Mouse (Mus musculus) liver, embryonic 16.5 days (tissue): Measurements from ENCODE around the gene Adamtsl2. TPM values are rescaled to one million over a fixed set of nuclear protein-coding genes. Genes with fewer than 3 reads are reported as not detected.

ENCODE experiments used
- ATAC-seq: fragments of 200-750 bp; cut with Nextera tagmentation; 2 replicates; pipeline ENCODE4 v1.8.0; 2017; ENCODE audit warnings: low read depth, mild to moderate bottlenecking, moderate number of reproducible peaks, moderate library complexity
- H3K27ac ChIP-seq: fragments of 300-500 bp; sonication (generic); 2 replicates; pipeline ENCODE4 v1.5.1; 2014; ENCODE audit warnings: mild to moderate bottlenecking, low read length
- H3K27me3 ChIP-seq: fragments of 300-500 bp; sonication (generic); 2 replicates; pipeline ENCODE4 v1.6.1; 2014; ENCODE audit warnings: low read depth, low read length, mixed read lengths; ENCODE audit not compliant: control insufficient read depth, insufficient read depth
- H3K36me3 ChIP-seq: fragments of 300-500 bp; sonication (generic); 2 replicates; pipeline ENCODE4 v1.6.1; 2014; ENCODE audit warnings: mild to moderate bottlenecking; ENCODE audit not compliant: control insufficient read depth, insufficient read depth
- H3K4me1 ChIP-seq: fragments of 300-500 bp; sonication (generic); 2 replicates; pipeline ENCODE4 v1.6.1; 2014; ENCODE audit warnings: low read depth, low read length, mixed read lengths; ENCODE audit not compliant: control insufficient read depth
- H3K4me2 ChIP-seq: fragments of 300-500 bp; sonication (generic); 2 replicates; pipeline ENCODE4 v1.6.1; 2014; ENCODE audit warnings: low read depth, low read length, mixed read lengths
- H3K4me3 ChIP-seq: fragments of 300-500 bp; sonication (generic); 2 replicates; pipeline ENCODE4 v1.5.1; 2014; ENCODE audit warnings: low read depth, mild to moderate bottlenecking, low read length
- H3K9ac ChIP-seq: fragments of 300-500 bp; sonication (generic); 2 replicates; pipeline ENCODE4 v1.6.1; 2014; ENCODE audit warnings: low read depth, low read length
- H3K9me3 ChIP-seq: fragments of 300-500 bp; sonication (generic); replicated peaks from 2 replicates; pipeline ENCODE4 v1.6.1; 2016; ENCODE audit warnings: low read length; ENCODE audit not compliant: control insufficient read depth
- WGBS: fragments of 180-500 bp; shearing (Covaris S2); extraction: QIAGEN DNeasy Blood & Tissue Kit; methylation state at CpG from one replicate; pipeline ENCODE4 v1.1.7; 2014; ENCODE audit not compliant: insufficient replicate concordance; 5-methylcytosine and 5-hydroxymethylcytosine counted together
- polyA plus RNA-seq: library from polyadenylated mRNA; unstranded; fragments of >200 nt; fragmentation: Nextera tagmentation; extraction: Ambion mirVana; gene quantifications from 2 replicates; pipeline ENCODE4 v1.2.1, GENCODE M21; 2015

Gene Adamtsl2
- polyA plus RNA-seq, 1 experiment from 2014 or later = 0.76 TPM

DNA sequence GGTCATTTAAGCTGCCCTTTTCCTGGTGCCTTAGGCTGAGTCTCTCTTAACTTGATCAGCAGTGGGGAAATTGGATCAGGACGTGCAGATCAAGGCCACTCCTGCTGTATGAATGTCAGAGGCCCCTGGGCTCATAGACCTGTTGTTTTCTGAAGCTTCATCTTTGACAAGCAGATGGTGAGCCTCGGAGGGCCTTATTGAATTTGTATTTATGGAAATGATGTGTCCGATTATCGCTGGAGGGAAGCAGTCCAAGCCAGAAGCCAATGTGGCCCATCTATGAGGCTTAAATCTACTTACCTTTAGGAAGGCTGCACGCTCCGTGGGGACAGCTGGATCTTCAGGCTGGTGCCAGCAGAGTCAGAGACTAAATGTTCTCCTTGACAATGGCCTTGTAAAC lies 77.4 kb downstream of the Adamtsl2 start:
- Histone ChIP-seq H3K9ac (no peak overlapping the region), H3K9me3 (no peaks in the 10 kb centered on the region), H3K27ac (no peak overlapping the region), H3K4me1 (no peaks in the 10 kb centered on the region), H3K4me2 (no peak overlapping the region), H3K36me3 (no peaks in the 10 kb centered on the region), H3K4me3 (no peak overlapping the region), H3K27me3 (no peaks in the 10 kb centered on the region)
- ATAC-seq = no peak
- 58% methylated on average over 6 of the region's 6 CpGs for WGBS

Other genes with a start within 250 kb of the Adamtsl2 start
- not detected in 2 replicates for gene Abo, start 214.4 kb upstream of the Adamtsl2 start, polyA plus RNA-seq
- 8.7 and 9.4 TPM in 2 replicates for gene Surf6, start 176.5 kb upstream of the Adamtsl2 start, polyA plus RNA-seq
- 19.5 and 20.8 TPM in 2 replicates for gene Med22, start 168.7 kb upstream of the Adamtsl2 start, polyA plus RNA-seq
- 297 and 333 TPM in 2 replicates for gene Rpl7a, start 168.6 kb upstream of the Adamtsl2 start, polyA plus RNA-seq
- 17.4 and 17.9 TPM in 2 replicates for gene Surf2, start 163.0 kb upstream of the Adamtsl2 start, polyA plus RNA-seq
- gene Surf1, start 162.8 kb upstream of the Adamtsl2 start, polyA plus RNA-seq = 31.5 and 32.4 TPM in 2 replicates
- gene Surf4, start 145.5 kb upstream of the Adamtsl2 start, polyA plus RNA-seq = 119 and 121 TPM in 2 replicates
- 0.04 TPM in 2 replicates for gene Stkld1, start 145.3 kb upstream of the Adamtsl2 start, polyA plus RNA-seq
- gene Rexo4, start 115.0 kb upstream of the Adamtsl2 start, polyA plus RNA-seq = 16.7 and 17.5 TPM in 2 replicates
- 1.8 and 2.0 TPM in 2 replicates for gene Adamts13, start 106.0 kb upstream of the Adamtsl2 start, polyA plus RNA-seq
- gene Cacfd1, start 69.5 kb upstream of the Adamtsl2 start, polyA plus RNA-seq = 13.7 and 14.3 TPM in 2 replicates
- gene Slc2a6, start 51.4 kb upstream of the Adamtsl2 start, polyA plus RNA-seq = 0.32 and 0.40 TPM in 2 replicates
- 0.90 and 2.8 TPM in 2 replicates for gene Mymk, start 7.2 kb upstream of the Adamtsl2 start, polyA plus RNA-seq
- not detected in 2 replicates for gene Fam163b, start 63.1 kb downstream of the Adamtsl2 start, polyA plus RNA-seq
- 0.07 and 0.15 TPM in 2 replicates for gene Dbh, start 85.9 kb downstream of the Adamtsl2 start, polyA plus RNA-seq
- gene Sardh, start 169.0 kb downstream of the Adamtsl2 start, polyA plus RNA-seq = 67.6 and 78.4 TPM in 2 replicates